Mouse (Mus musculus) E14TG2a.4 (cell line): ENCODE data around the gene Fscn2.
A peak's percentile ranks its signal among the peaks of the same experiment; 100 is the strongest.

ENCODE experiments used
- CTCF ChIP-seq: conservative IDR thresholded peaks from 2 replicates; pipeline ENCODE4 v1.5.1; 2014; ENCODE audit warnings: low read length
- NANOG ChIP-seq: IDR thresholded peaks from 2 replicates; pipeline ENCODE4 v1.6.1; 2014; ENCODE audit warnings: borderline replicate concordance, low read length, mixed read lengths
- POU5F1 ChIP-seq: IDR thresholded peaks from 2 replicates; pipeline ENCODE4 v1.6.1; 2014; ENCODE audit warnings: low read length, borderline replicate concordance

GRCm38 (mm10) chr11:120353500-120354303, 7.6 kb upstream of the Fscn2 start:
- TF ChIP-seq CTCF: peak; percentile 45
- no peak for TF ChIP-seq POU5F1
- no peak for TF ChIP-seq NANOG
